Mouse (Mus musculus) kidney, adult 2 months (tissue): ENCODE data around the gene Chmp5.

Experiments
- CTCF ChIP-seq: fragments of 200-500 bp; conservative IDR thresholded peaks from 2 replicates; pipeline ENCODE4 v1.5.1; 2011; ENCODE audit warnings: low read depth, mild to moderate bottlenecking, control low read depth, low read length, moderate library complexity, mixed read lengths; ENCODE audit not compliant: insufficient read depth, insufficient read length
- POLR2A ChIP-seq: fragments of 200-500 bp; IDR thresholded peaks from one replicate; pipeline ENCODE4 v1.6.1; 2011; ENCODE audit warnings: low read depth, low read length, control low read depth

- TF ChIP-seq CTCF (no peak), POLR2A (no peak)
Observed at GRCm38 (mm10) chr4:40925568-40925967, 22.6 kb upstream of the Chmp5 start.
